Mouse (Mus musculus) stomach, postnatal 0 days (tissue): Measurements from ENCODE around the gene Sarnp.

ENCODE experiments used
- CTCF ChIP-seq: IDR thresholded peaks from 2 replicates; pipeline ENCODE4 v1.5.1; 2016; ENCODE audit warnings: antibody characterized with exemption, low read depth, mild to moderate bottlenecking, moderate library complexity
- EP300 ChIP-seq: optimal IDR thresholded peaks from 2 replicates; pipeline ENCODE3; 2016; ENCODE audit warnings: antibody characterized with exemption

DNA sequence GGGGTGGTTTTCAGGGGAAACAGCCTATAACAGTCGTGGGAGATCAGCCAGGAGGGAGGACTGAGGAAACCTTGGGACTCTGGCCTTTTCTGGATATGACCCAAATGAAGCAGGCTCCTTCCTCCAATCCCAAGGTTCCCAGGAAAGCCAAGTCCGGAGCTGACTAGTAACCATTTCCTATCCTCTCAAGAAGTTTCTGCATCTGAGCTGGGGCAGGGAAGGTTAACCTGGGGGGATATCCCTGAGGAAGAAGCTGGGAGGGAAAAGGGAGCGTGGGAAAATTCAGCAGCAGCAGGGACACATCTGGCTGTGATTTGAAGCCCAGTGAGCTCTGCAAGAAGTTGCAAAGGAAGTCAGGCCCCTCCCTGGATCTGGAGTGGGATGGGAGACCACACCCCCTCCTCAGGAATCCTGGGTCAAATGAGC is 103.6 kb downstream of the Sarnp start:
- no peak for TF ChIP-seq EP300
- TF ChIP-seq CTCF: no peak
